ENCODE assay signal across 33 mouse cellular contexts in genomic region chr6:115960322-115960721, GRCm38 (mm10). TPM values are rescaled to one million over a fixed set of nuclear protein-coding genes. Genes with fewer than 3 reads are reported as not detected.
DNase-seq lines count a peak whose midpoint lies in the region; TF ChIP-seq lines count a peak whose summit lies in the region.
"Had no signal": no experiment of that assay in that cellular context is flagged by ENCODE, and none has a peak within 500 bp of the region (broad histone marks: within the 10 kb centered on the region; RNA-seq: fewer than 3 reads in every experiment).

No protein-coding gene starts in this region.

- H3K9me3 ChIP-seq in embryonic facial prominence, embryonic 10.5 days: no peaks in the 10 kb centered on the region
- no peaks in the 10 kb centered on the region for H3K9me3 ChIP-seq in limb, embryonic 10.5 days (replicated peaks)
- H3K9me3 ChIP-seq in forebrain, embryonic 10.5 days: no peaks in the 10 kb centered on the region
- H3K9me3 ChIP-seq: embryonic facial prominence, embryonic 13.5 days; G1E; hindbrain, embryonic 10.5 days; hindbrain, embryonic 13.5 days; intestine, embryonic 15.5 days had no signal

- intact Hi-C loops in heart, adult 2 months (cut with DNase I): loop anchor here (5.0 kb wide), 1 partner anchor 58 kb away; no protein-coding TSS in a partner anchor
- intact Hi-C loops in heart, postnatal 14 days (cut with DNase I): loop anchor here (2.0 kb wide), 1 partner anchor 46 kb away; no protein-coding TSS in a partner anchor

- WGBS in heart, adult 2 months: 89% methylated on average over 19 of the region's 19 CpGs
- 91% methylated on average over 19 of the region's 19 CpGs for WGBS in embryonic facial prominence, embryonic 10.5 days
- 95% methylated on average over 19 of the region's 19 CpGs for WGBS in limb, embryonic 10.5 days
- WGBS in forebrain, embryonic 10.5 days: 95% methylated on average over 19 of the region's 19 CpGs

- no peak for TF ChIP-seq CTCF in heart, adult 2 months (IDR thresholded peaks at IDR 0.05)

- no peak overlapping the region for H3K4me3 ChIP-seq in heart, adult 2 months
- H3K4me3 ChIP-seq in embryonic facial prominence, embryonic 10.5 days: no peak overlapping the region
- no peak overlapping the region for H3K4me3 ChIP-seq in limb, embryonic 10.5 days
- no peak overlapping the region for H3K4me3 ChIP-seq in forebrain, embryonic 10.5 days
- H3K4me3 ChIP-seq: embryonic facial prominence, embryonic 13.5 days; hindbrain, embryonic 10.5 days; hindbrain, embryonic 13.5 days; intestine, embryonic 15.5 days had no signal

- peak; percentile 51 for DNase-seq in cerebellum, adult 9-11 months
- no peak for DNase-seq in cerebellum, postnatal 4 days (ENCODE audit: low spot score in 2 of 2)
- DNase-seq in heart, adult 2 months: no peak
- DNase-seq in heart, postnatal 14 days: no peak
- no peak for DNase-seq in embryonic facial prominence, embryonic 10.5 days (ENCODE audit: low spot score)
- DNase-seq in limb, embryonic 10.5 days (ENCODE audit: low spot score): no peak
- no peak for DNase-seq in forebrain, embryonic 10.5 days (ENCODE audit: extremely low spot score, low spot score)
- DNase-seq: adrenal gland, postnatal 10 days; adrenal gland, postnatal 36 days; B cell, adult 2 months; cerebellum, postnatal 14 days; forebrain, postnatal 0 days; gastrocnemius, postnatal 10 days; heart, adult 18-20 months; heart, postnatal 36 days; kidney, adult 11 months had no signal

- peaks cover 44% of the 10 kb centered on the region for H3K4me1 ChIP-seq in heart, adult 2 months (ENCODE audit: control insufficient read depth, insufficient read depth, low read length)
- H3K4me1 ChIP-seq in embryonic facial prominence, embryonic 10.5 days: peaks cover 68% of the 10 kb centered on the region
- H3K4me1 ChIP-seq in limb, embryonic 10.5 days: peaks cover 65% of the 10 kb centered on the region
- peaks cover 52% of the 10 kb centered on the region for H3K4me1 ChIP-seq in forebrain, embryonic 10.5 days

- no peaks in the 10 kb centered on the region for H3K27me3 ChIP-seq in heart, adult 2 months (ENCODE audit: control insufficient read depth, insufficient read depth, low read length)
- H3K27me3 ChIP-seq in embryonic facial prominence, embryonic 10.5 days (replicated peaks; ENCODE audit: low read depth, poor library complexity, severe bottlenecking): peaks cover 17% of the 10 kb centered on the region
- peaks cover 8% of the 10 kb centered on the region; the same call in 1 of the 2 replicates for H3K27me3 ChIP-seq in limb, embryonic 10.5 days (ENCODE audit: low read depth, poor library complexity, severe bottlenecking)
- H3K27me3 ChIP-seq in forebrain, embryonic 10.5 days (ENCODE audit: poor library complexity, severe bottlenecking): peaks cover 18% of the 10 kb centered on the region
- H3K27me3 ChIP-seq: CH12.LX; intestine, embryonic 15.5 days; Patski had no signal

- H3K36me3 ChIP-seq in heart, adult 2 months (ENCODE audit: control insufficient read depth, insufficient read depth, low read length): peaks cover 21% of the 10 kb centered on the region
- peaks cover 19% of the 10 kb centered on the region for H3K36me3 ChIP-seq in embryonic facial prominence, embryonic 10.5 days (replicated peaks)
- 0 out of 2 replicates have a peak, but pooled peaks cover 8% of the 10 kb centered on the region for H3K36me3 ChIP-seq in limb, embryonic 10.5 days
- H3K36me3 ChIP-seq in forebrain, embryonic 10.5 days (replicated peaks): no peaks in the 10 kb centered on the region
- H3K36me3 ChIP-seq: G1E; hindbrain, embryonic 13.5 days had no signal

- peak overlapping the region; percentile 93 for H3K27ac ChIP-seq in heart, adult 2 months
- H3K27ac ChIP-seq in embryonic facial prominence, embryonic 10.5 days (replicated peaks): peak overlapping the region; percentile 54; the same call in 1 of the 2 replicates
- 0 out of 2 replicates have a peak overlapping the region, but pooled peaks have one; percentile 32 for H3K27ac ChIP-seq in limb, embryonic 10.5 days
- H3K27ac ChIP-seq in forebrain, embryonic 10.5 days: no peak overlapping the region
- H3K27ac ChIP-seq: hindbrain, embryonic 13.5 days had no signal

- no peak overlapping the region for H3K9ac ChIP-seq in heart, adult 2 months (ENCODE audit: low read depth, low read length)
- H3K9ac ChIP-seq: embryonic facial prominence, embryonic 13.5 days; forebrain, postnatal 0 days; hindbrain, embryonic 13.5 days; intestine, embryonic 15.5 days had no signal

- no peaks in the 10 kb centered on the region for H3K79me2 ChIP-seq in heart, adult 2 months (replicated peaks; ENCODE audit: control insufficient read depth, insufficient read depth, low read length)

- TF ChIP-seq POLR2A in heart, adult 2 months (IDR thresholded peaks at IDR 0.05; ENCODE audit: insufficient read depth, low read depth, low read length): no peak

- no peak for TF ChIP-seq EP300 in heart, adult 2 months (IDR thresholded peaks at IDR 0.05; ENCODE audit: insufficient read depth, low read depth, low read length)

RNA-seq across cellular contexts. Expression of gene H1foo, which starts 15.6 kb away (rescaled TPM):
- not detected for total RNA-seq in heart, adult 2 months (2021)
- not detected in 2 replicates for polyA plus RNA-seq in heart, adult 2 months (2012; rRNA removed)
- not detected for total RNA-seq in heart, postnatal 14 days (2021)
- not detected in 2 replicates for polyA plus RNA-seq in embryonic facial prominence, embryonic 10.5 days (2016; fragmentation: Nextera tagmentation; extraction: Ambion mirVana)
- not detected in 2 replicates for polyA plus RNA-seq in limb, embryonic 10.5 days (2016; fragmentation: Nextera tagmentation; extraction: Ambion mirVana)
- polyA plus RNA-seq in forebrain, embryonic 10.5 days (2016; fragmentation: Nextera tagmentation; extraction: Ambion mirVana): not detected in 2 replicates
- total RNA-seq: adrenal gland, adult 18-20 months; adrenal gland, postnatal 10 days; adrenal gland, postnatal 36 days; common myeloid progenitor, adult 5-6 weeks; forebrain, postnatal 0 days; G1E; gastrocnemius, postnatal 10 days; gastrocnemius, postnatal 4 days; heart, adult 18-20 months; heart, postnatal 36 days had no signal
- polyA plus RNA-seq: cerebellum, adult 2 months; embryonic facial prominence, embryonic 13.5 days; forebrain, embryonic 11.5 days; forebrain, embryonic 14.5 days; forebrain, postnatal 0 days; G1E; heart, embryonic 11.5 days; heart, embryonic 14.5 days; heart, postnatal 0 days; hindbrain, embryonic 10.5 days; hindbrain, embryonic 13.5 days; hindbrain, embryonic 16.5 days; intestine, embryonic 15.5 days; Patski had no signal

RNA-seq across cellular contexts. Expression of gene Rho, which starts 28.8 kb away (rescaled TPM):
- total RNA-seq in heart, adult 2 months (2021): under 1 TPM in 1 of 2 experiments, not detected in 1; 0.23 TPM
- 0.44 and 1.3 TPM in 2 replicates for polyA plus RNA-seq in heart, adult 2 months (2012; rRNA removed)
- total RNA-seq in heart, postnatal 14 days (2021): under 1 TPM; 0.07 to 0.12 TPM
- polyA plus RNA-seq in embryonic facial prominence, embryonic 10.5 days (2016; fragmentation: Nextera tagmentation; extraction: Ambion mirVana): 0.33 and 0.51 TPM in 2 replicates
- polyA plus RNA-seq in limb, embryonic 10.5 days (2016; fragmentation: Nextera tagmentation; extraction: Ambion mirVana): 0.24 and 0.31 TPM in 2 replicates
- 0.06 and 0.10 TPM in 2 replicates for polyA plus RNA-seq in forebrain, embryonic 10.5 days (2016; fragmentation: Nextera tagmentation; extraction: Ambion mirVana)
- total RNA-seq: common myeloid progenitor, adult 5-6 weeks; heart, adult 18-20 months; heart, postnatal 36 days had no signal
- polyA plus RNA-seq: forebrain, postnatal 0 days; G1E; heart, embryonic 14.5 days; heart, postnatal 0 days had no signal

RNA-seq across cellular contexts. Expression of gene Plxnd1, which starts 34.5 kb away (rescaled TPM):
- total RNA-seq in heart, adult 2 months (2021): 10 to 100 TPM; 58.8 to 90.6 TPM
- 79.9 and 102 TPM in 2 replicates for polyA plus RNA-seq in heart, adult 2 months (2012; rRNA removed)
- 100 to 1,000 TPM; 113 to 133 TPM for total RNA-seq in heart, postnatal 14 days (2021)
- 26.8 and 28.1 TPM in 2 replicates for polyA plus RNA-seq in embryonic facial prominence, embryonic 10.5 days (2016; fragmentation: Nextera tagmentation; extraction: Ambion mirVana)
- 27.9 and 30.9 TPM in 2 replicates for polyA plus RNA-seq in limb, embryonic 10.5 days (2016; fragmentation: Nextera tagmentation; extraction: Ambion mirVana)
- 23.9 and 28.0 TPM in 2 replicates for polyA plus RNA-seq in forebrain, embryonic 10.5 days (2016; fragmentation: Nextera tagmentation; extraction: Ambion mirVana)
